Mouse (Mus musculus) skeletal muscle tissue, adult 2 months (tissue): ENCODE measurements around the gene Msln.
"Not testable (repeated sequence)": the region's sequence is repeated elsewhere in the genome, so short reads cannot be mapped to it uniquely, and the experiment has no call there.

Experiments
- DNase-seq: peaks from one replicate; pipeline ENCODE4 v3.0.0-alpha.2; 2012; ENCODE audit warnings: low read depth, low spot score

Msln gene

GRCm38 (mm10) chr17:25769331-25769730 lies 15.2 kb upstream of the Msln start:
- DNase-seq, result no peak

- DNase-seq, result no peak
These were observed 11.7 kb upstream of the Msln start for GRCm38 (mm10) chr17:25765886-25766285.

GRCm38 (mm10) chr17:25762591-25762990 lies 8.4 kb upstream of the Msln start:
- DNase-seq, result no peak

- no peak for DNase-seq
These were observed 7.4 kb upstream of the Msln start for GRCm38 (mm10) chr17:25761561-25761970.

GRCm38 (mm10) chr17:25760148-25760547 lies 6.0 kb upstream of the Msln start:
- no peak for DNase-seq

- DNase-seq, result no peak
These were observed 3.5 kb upstream of the Msln start for GRCm38 (mm10) chr17:25757691-25758090.

GRCm38 (mm10) chr17:25756378-25757242 lies 2.4 kb upstream of the Msln start:
- no peak for DNase-seq

- no peak for DNase-seq
These were observed 1.6 kb upstream of the Msln start for GRCm38 (mm10) chr17:25755627-25756377.

- no peak for DNase-seq
These were observed 908 bp upstream of the Msln start for GRCm38 (mm10) chr17:25755086-25755485.

GRCm38 (mm10) chr17:25751446-25751845 lies 2.7 kb downstream of the Msln start:
- no peak for DNase-seq

GRCm38 (mm10) chr17:25749314-25749713 lies 4.9 kb downstream of the Msln start:
- no peak for DNase-seq

- no peak for DNase-seq
These were observed 5.9 kb downstream of the Msln start for GRCm38 (mm10) chr17:25748238-25748637.

GRCm38 (mm10) chr17:25744311-25744710 lies 9.9 kb downstream of the Msln start:
- no peak for DNase-seq

- DNase-seq, result no peak
These were observed 10.3 kb downstream of the Msln start for GRCm38 (mm10) chr17:25743831-25744230.

- DNase-seq, result not testable (repeated sequence)
These were observed 12.7 kb downstream of the Msln start for GRCm38 (mm10) chr17:25741471-25741870.

GRCm38 (mm10) chr17:25738861-25739260 lies 15.3 kb downstream of the Msln start:
- no peak for DNase-seq

- no peak for DNase-seq
These were observed 18.4 kb downstream of the Msln start, which contains the start of gene Mslnl for GRCm38 (mm10) chr17:25735745-25736144. Gene Mslnl (plus strand): TSS chr17:25736042.

- DNase-seq, result no peak
These were observed 18.9 kb downstream of the Msln start for GRCm38 (mm10) chr17:25735246-25735645.

- peak; percentile 74 for DNase-seq
These were observed 22.1 kb downstream of the Msln start for GRCm38 (mm10) chr17:25732082-25732481.

- DNase-seq, result no peak
These were observed 26.2 kb downstream of the Msln start for GRCm38 (mm10) chr17:25728009-25728270.

GRCm38 (mm10) chr17:25727265-25728008 lies 26.7 kb downstream of the Msln start, which contains the start of the genes Chtf18 and Rpusd1:
Gene Chtf18 (minus strand): TSS chr17:25727419.
Gene Rpusd1 (plus strand): TSS chr17:25727670.
- DNase-seq, result peak; percentile 99

GRCm38 (mm10) chr17:25725264-25725663 lies 28.9 kb downstream of the Msln start:
- no peak for DNase-seq
